Mouse (Mus musculus) intestine, embryonic 14.5 days (tissue): ENCODE measurements around the gene Ap1g2. TPM values are rescaled to one million over a fixed set of nuclear protein-coding genes. Genes with fewer than 3 reads are reported as not detected.
A peak's percentile ranks its signal among the peaks of the same experiment; 100 is the strongest.

Experiments used
- ATAC-seq: fragments of 200-750 bp; cut with Nextera tagmentation; replicated peaks from 2 replicates; pipeline ENCODE4 v1.8.0; 2017; ENCODE audit warnings: low read depth, moderate number of reproducible peaks, moderate TSS enrichment, moderate library complexity; ENCODE audit not compliant: low FRiP score, low TSS enrichment
- DNase-seq: peaks from one replicate; pipeline ENCODE4 v3.0.0-alpha.2; 2018; ENCODE audit warnings: low spot score
- H3K27ac ChIP-seq: fragments of 300-500 bp; sonication (generic); 2 replicates; pipeline ENCODE4 v1.5.1; 2014; ENCODE audit warnings: low read depth, mild to moderate bottlenecking, control low read depth
- H3K27me3 ChIP-seq: fragments of 300-500 bp; sonication (generic); replicated peaks from 2 replicates; pipeline ENCODE4 v1.6.1; 2014; ENCODE audit warnings: low read length, control low read depth; ENCODE audit not compliant: control insufficient read depth, insufficient read depth
- H3K36me3 ChIP-seq: fragments of 300-500 bp; sonication (generic); 2 replicates; pipeline ENCODE4 v1.6.1; 2014; ENCODE audit warnings: low read length, control low read depth; ENCODE audit not compliant: control insufficient read depth, insufficient read depth
- H3K4me1 ChIP-seq: fragments of 300-500 bp; sonication (generic); replicated peaks from 2 replicates; pipeline ENCODE4 v1.6.1; 2014; ENCODE audit warnings: low read length, control low read depth, mixed read lengths; ENCODE audit not compliant: control insufficient read depth, insufficient read depth
- H3K4me2 ChIP-seq: fragments of 300-500 bp; sonication (generic); 2 replicates; pipeline ENCODE4 v1.6.1; 2014; ENCODE audit warnings: low read length
- H3K4me3 ChIP-seq: fragments of 300-500 bp; sonication (generic); 2 replicates; pipeline ENCODE4 v1.5.1; 2014; ENCODE audit warnings: low read depth, low read length, control low read depth, mixed read lengths
- H3K9ac ChIP-seq: fragments of 300-500 bp; sonication (generic); 2 replicates; pipeline ENCODE4 v1.6.1; 2014; ENCODE audit warnings: mild to moderate bottlenecking, low read length
- H3K9me3 ChIP-seq: fragments of 300-500 bp; sonication (generic); 2 replicates; pipeline ENCODE4 v1.6.1; 2016; ENCODE audit warnings: low read length, control low read depth; ENCODE audit not compliant: control insufficient read depth
- WGBS: fragments of 180-500 bp; shearing (Covaris S2); extraction: QIAGEN DNeasy Blood & Tissue Kit; methylation state at CpG from one replicate; pipeline ENCODE4 v1.1.7; 2014; 5-methylcytosine and 5-hydroxymethylcytosine counted together
- polyA plus RNA-seq: library from polyadenylated mRNA; unstranded; fragments of >200 nt; fragmentation: Nextera tagmentation; extraction: Ambion mirVana; gene quantifications from 2 replicates; pipeline ENCODE4 v1.2.1, GENCODE M21; 2014

The Ap1g2 gene
- polyA plus RNA-seq, 1 experiment from 2014 or later: 49.8 TPM

- Histone ChIP-seq H3K4me3 (no peak overlapping the region), H3K4me2 (no peak overlapping the region), H3K27ac (no peak overlapping the region), H3K27me3 (no peaks in the 10 kb centered on the region), H3K4me1 (peaks cover 15% of the 10 kb centered on the region), H3K9me3 (no peaks in the 10 kb centered on the region), H3K36me3 (peaks cover 23% of the 10 kb centered on the region), H3K9ac (no peak overlapping the region)
- ATAC-seq: no peak
- WGBS: 69% methylated on average over 10 of the region's 10 CpGs
- no peak for DNase-seq
Measured at GRCm38 (mm10) chr14:55097646-55098045, 8.7 kb downstream of the Ap1g2 start.

GRCm38 (mm10) chr14:55096573-55097087, 9.8 kb downstream of the Ap1g2 start:
- H3K4me2 ChIP-seq: peak overlapping the region; percentile 84
- WGBS: 50% methylated on average over 9 of the region's 9 CpGs
- DNase-seq (no peak), ATAC-seq (no peak)
- H3K9ac ChIP-seq: no peak overlapping the region
- peaks cover 17% of the 10 kb centered on the region for H3K4me1 ChIP-seq
- no peaks in the 10 kb centered on the region for H3K9me3 ChIP-seq
- no peaks in the 10 kb centered on the region for H3K27me3 ChIP-seq
- H3K36me3 ChIP-seq: peaks cover 23% of the 10 kb centered on the region
- no peak overlapping the region for H3K4me3 ChIP-seq
- no peak overlapping the region for H3K27ac ChIP-seq

GRCm38 (mm10) chr14:55095671-55096070, 10.7 kb downstream of the Ap1g2 start:
- H3K27ac ChIP-seq: peak overlapping the region; percentile 78; the same call in 1 of the 2 replicates
- 56% methylated on average over 12 of the region's 12 CpGs for WGBS
- no peaks in the 10 kb centered on the region for H3K27me3 ChIP-seq
- ATAC-seq: no peak
- peak overlapping the region; percentile 72 for H3K9ac ChIP-seq
- H3K4me2 ChIP-seq: peak overlapping the region; percentile 84
- peaks cover 21% of the 10 kb centered on the region for H3K36me3 ChIP-seq
- H3K4me3 ChIP-seq: peak overlapping the region; percentile 77
- peaks cover 22% of the 10 kb centered on the region for H3K4me1 ChIP-seq
- no peak for DNase-seq
- no peaks in the 10 kb centered on the region for H3K9me3 ChIP-seq

- 47% methylated on average over 9 of the region's 9 CpGs for WGBS
Measured at GRCm38 (mm10) chr14:55095263-55095662, 11.1 kb downstream of the Ap1g2 start.

GRCm38 (mm10) chr14:55094704-55095231, 11.6 kb downstream of the Ap1g2 start, which contains the start of gene Thtpa:
Thtpa (plus strand) TSS chr14:55094784.
- DNase-seq (peak; percentile 91), ATAC-seq (peak; percentile 72)
- Histone ChIP-seq H3K9me3 (no peaks in the 10 kb centered on the region), H3K36me3 (peaks cover 21% of the 10 kb centered on the region), H3K27ac (peak within 1 kb of the TSS; percentile 78), H3K4me2 (peak within 1 kb of the TSS; percentile 84), H3K4me3 (peak within 1 kb of the TSS; percentile 77), H3K9ac (peak within 1 kb of the TSS; percentile 72), H3K4me1 (peaks cover 26% of the 10 kb centered on the region), H3K27me3 (no peaks in the 10 kb centered on the region)
- 1% methylated on average over 30 of the region's 30 CpGs for WGBS

More at GRCm38 (mm10) chr14:55095263-55095662, 11.1 kb downstream of the Ap1g2 start:
- Histone ChIP-seq H3K4me1 (peaks cover 22% of the 10 kb centered on the region), H3K36me3 (peaks cover 21% of the 10 kb centered on the region), H3K27me3 (no peaks in the 10 kb centered on the region), H3K9ac (peak overlapping the region; percentile 72), H3K9me3 (no peaks in the 10 kb centered on the region), H3K27ac (peak overlapping the region; percentile 78; the same call in 1 of the 2 replicates), H3K4me2 (peak overlapping the region; percentile 84), H3K4me3 (peak overlapping the region; percentile 77)
- ATAC-seq (peak; percentile 3; the same call in 1 of the 2 replicates), DNase-seq (no peak)

- Histone ChIP-seq H3K27me3 (no peaks in the 10 kb centered on the region), H3K36me3 (peaks cover 18% of the 10 kb centered on the region), H3K4me1 (peaks cover 35% of the 10 kb centered on the region), H3K4me3 (peak overlapping the region; percentile 77; the same call in 1 of the 2 replicates), H3K4me2 (peak overlapping the region; percentile 84; the same call in 1 of the 2 replicates), H3K9me3 (no peaks in the 10 kb centered on the region), H3K27ac (no peak overlapping the region), H3K9ac (no peak overlapping the region)
- ATAC-seq (no peak), DNase-seq (no peak)
- WGBS: 46% methylated on average over 6 of the region's 6 CpGs
Measured at GRCm38 (mm10) chr14:55093927-55094326, 12.5 kb downstream of the Ap1g2 start.

GRCm38 (mm10) chr14:55092011-55092577, 14.3 kb downstream of the Ap1g2 start, which contains the start of gene Zfhx2:
Zfhx2 (minus strand) TSS chr14:55092324.
- H3K4me1 ChIP-seq: peaks cover 36% of the 10 kb centered on the region
- ATAC-seq: peak; percentile 87
- DNase-seq: peak; percentile 93
- peak within 1 kb of the TSS; percentile 36 for H3K27ac ChIP-seq
- H3K9ac ChIP-seq: peak within 1 kb of the TSS; percentile 40
- H3K9me3 ChIP-seq: no peaks in the 10 kb centered on the region
- H3K4me3 ChIP-seq: peak within 1 kb of the TSS; percentile 49
- no peaks in the 10 kb centered on the region for H3K36me3 ChIP-seq
- H3K27me3 ChIP-seq: no peaks in the 10 kb centered on the region
- WGBS: under 1% methylated on average over 34 of the region's 34 CpGs
- peak within 1 kb of the TSS; percentile 61 for H3K4me2 ChIP-seq

- Histone ChIP-seq H3K9me3 (no peaks in the 10 kb centered on the region), H3K27ac (peak overlapping the region; percentile 36), H3K4me1 (peaks cover 36% of the 10 kb centered on the region), H3K27me3 (no peaks in the 10 kb centered on the region), H3K9ac (peak overlapping the region; percentile 40), H3K36me3 (no peaks in the 10 kb centered on the region), H3K4me3 (peak overlapping the region; percentile 49), H3K4me2 (peak overlapping the region; percentile 61)
- ATAC-seq (no peak), DNase-seq (peak; percentile 73)
- WGBS: 3% methylated on average over 34 of the region's 34 CpGs
Measured at GRCm38 (mm10) chr14:55091209-55091865, 15.1 kb downstream of the Ap1g2 start.
